16 mouse cellular contexts compared by ENCODE assay signal in genomic region chr8:94540025-94540424, GRCm38 (mm10).
"Had no signal": no experiment of that assay in that cellular context is flagged by ENCODE, and none has a peak within 500 bp of the region (broad histone marks: within the 10 kb centered on the region; RNA-seq: fewer than 3 reads in every experiment).

No protein-coding gene starts in this region.

- H3K9ac ChIP-seq: lung, embryonic 15.5 days; midbrain, embryonic 13.5 days; midbrain, embryonic 15.5 days; neural tube, embryonic 12.5 days; stomach, embryonic 15.5 days had no signal

- H3K27ac ChIP-seq: lung, embryonic 15.5 days; macrophage; midbrain, embryonic 13.5 days; midbrain, embryonic 15.5 days; neural tube, embryonic 12.5 days; stomach, embryonic 15.5 days; stomach, postnatal 0 days had no signal

- H3K4me1 ChIP-seq: stomach, embryonic 15.5 days had no signal

- H3K27me3 ChIP-seq: midbrain, embryonic 15.5 days; stomach, embryonic 15.5 days had no signal

- ATAC-seq: lung, postnatal 0 days; midbrain, embryonic 13.5 days; midbrain, embryonic 15.5 days had no signal

- H3K4me3 ChIP-seq: lung, embryonic 15.5 days; megakaryocyte, embryonic 14.5 days; midbrain, embryonic 13.5 days; midbrain, embryonic 15.5 days; neural tube, embryonic 12.5 days; stomach, embryonic 15.5 days had no signal

- H3K9me3 ChIP-seq: lung, embryonic 15.5 days; megakaryocyte, embryonic 14.5 days; midbrain, embryonic 13.5 days; midbrain, embryonic 15.5 days; neural tube, embryonic 12.5 days; stomach, embryonic 15.5 days had no signal

- H3K36me3 ChIP-seq: lung, embryonic 15.5 days; midbrain, embryonic 13.5 days; midbrain, embryonic 15.5 days; neural tube, embryonic 12.5 days; stomach, embryonic 15.5 days had no signal

- DNase-seq: lung, adult 2 months; lung, postnatal 14 days; lung, postnatal 36 days; right cerebral cortex, postnatal 14 days; thymus, adult 2 months; thymus, postnatal 25 days; thymus, postnatal 4 days had no signal
